Mouse (Mus musculus) adrenal gland, adult 8-10 months (tissue): Measurements from ENCODE around the gene Lrcol1. TPM values are rescaled to one million over a fixed set of nuclear protein-coding genes. Genes with fewer than 3 reads are reported as not detected.
A peak's percentile ranks its signal among the peaks of the same experiment; 100 is the strongest.

ENCODE experiments used
- DNase-seq: peaks from one replicate; pipeline ENCODE4 v3.0.0; 2022
- total RNA-seq, 4 experiments: library from RNA; stranded (reverse); gene quantifications; 2 replicates each; pipeline ENCODE4 v1.2.4; 2022

The Lrcol1 gene
- total RNA-seq, 4 experiments from 2014 or later = not detected

DNA sequence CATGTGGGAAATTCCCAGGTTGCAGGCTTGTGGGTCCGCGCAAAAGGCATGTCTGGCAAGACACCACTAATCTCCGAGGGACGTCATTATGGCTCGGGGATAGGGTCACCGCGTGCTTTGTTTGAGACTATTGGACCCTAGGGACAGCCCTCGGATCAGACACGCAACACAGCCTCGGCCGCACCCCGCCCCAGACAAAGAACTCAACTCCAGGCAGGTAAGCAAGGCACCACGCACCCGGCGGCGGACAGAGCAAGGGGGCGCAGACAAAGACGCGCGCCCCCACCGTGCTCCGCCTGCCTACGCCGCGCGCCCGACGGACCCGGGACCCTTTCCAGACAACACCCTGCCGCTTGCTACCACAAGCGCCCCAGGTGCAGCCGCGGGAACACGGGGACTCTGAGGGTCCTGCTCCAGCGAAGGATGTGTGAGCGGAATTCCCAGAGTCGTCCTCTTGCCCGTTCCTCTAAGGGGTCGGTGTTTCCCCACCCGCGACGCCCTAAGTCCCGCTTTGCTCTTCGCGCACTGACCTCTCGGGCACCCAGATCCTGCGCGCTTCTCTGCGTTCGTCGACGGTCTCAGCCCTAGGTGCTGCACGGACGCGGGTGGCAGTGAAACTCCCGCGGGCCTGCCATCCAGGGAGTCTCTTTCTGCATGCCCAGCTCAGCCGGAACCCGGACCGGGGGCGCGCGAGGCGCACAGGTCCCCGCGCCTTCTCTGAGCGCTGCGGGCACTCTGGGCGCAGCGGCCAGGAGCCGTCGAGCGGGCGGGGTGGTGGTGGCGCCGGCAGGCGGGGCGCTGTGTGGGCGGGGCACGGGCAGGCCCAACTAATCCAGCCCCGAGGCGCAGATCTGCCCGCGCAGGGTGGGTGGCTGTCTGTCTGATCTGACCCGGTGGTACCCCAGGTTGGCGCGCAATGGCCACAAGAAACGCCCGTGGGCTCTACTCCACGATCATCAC, 42.1 kb downstream of the Lrcol1 start:
- peak; percentile 48 for DNase-seq

DNA sequence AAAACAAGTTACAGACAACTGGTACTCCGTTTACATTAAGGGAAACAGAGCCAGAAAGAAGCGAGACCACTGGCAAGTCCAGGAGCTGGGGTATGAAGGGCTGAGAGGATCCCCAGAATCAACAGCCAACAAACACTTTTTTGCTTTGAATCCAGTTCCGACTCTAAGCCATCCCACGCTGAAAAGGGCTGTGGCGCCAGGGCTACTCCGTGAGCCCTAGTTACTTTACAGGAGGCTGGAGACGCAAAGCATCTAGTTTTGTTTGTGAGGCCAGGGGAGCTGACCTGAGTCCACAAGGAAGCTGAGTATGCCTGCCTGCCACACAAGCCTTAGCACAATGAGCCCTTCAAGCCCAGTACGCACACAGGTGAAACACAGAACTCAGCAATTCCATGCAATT, 42.8 kb downstream of the Lrcol1 start:
- DNase-seq = no peak

DNA sequence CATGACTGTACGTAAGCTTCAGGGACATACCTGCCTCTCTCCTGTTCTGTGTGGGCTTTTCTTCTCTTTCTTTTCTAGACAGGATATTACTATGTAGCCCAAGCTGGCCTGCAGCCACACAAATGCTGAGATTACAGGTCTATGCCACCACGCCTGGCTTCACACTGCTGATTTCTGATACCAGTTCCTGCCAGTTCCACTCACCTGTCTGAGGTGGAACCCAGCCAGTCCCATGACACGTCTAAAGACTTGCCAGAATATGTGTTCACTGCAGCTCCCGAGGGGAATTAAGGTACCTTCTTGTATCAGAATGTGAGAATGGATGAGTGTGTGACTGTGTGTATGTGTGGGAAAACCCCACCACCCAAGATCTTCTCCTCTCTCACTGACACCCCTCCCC, 46.1 kb downstream of the Lrcol1 start:
- no peak for DNase-seq

GRCm38 (mm10) chr5:110392727-110393126, 48.2 kb downstream of the Lrcol1 start:
- no peak for DNase-seq

- DNase-seq = no peak
Measured at GRCm38 (mm10) chr5:110395006-110395661, 50.6 kb downstream of the Lrcol1 start.

- no peak for DNase-seq
Measured at GRCm38 (mm10) chr5:110401101-110401500, 56.6 kb downstream of the Lrcol1 start.

- DNase-seq = no peak
Measured at GRCm38 (mm10) chr5:110402557-110402956, 58.0 kb downstream of the Lrcol1 start.

GRCm38 (mm10) chr5:110403931-110404330, 59.4 kb downstream of the Lrcol1 start:
- DNase-seq = peak; percentile 55

Other genes starting within 250 kb of the Lrcol1 start
- under 1 TPM in 3 of 4 experiments, not detected in 1; 0.10 to 0.83 (median 0.22) TPM for gene Plcxd1, start 244.8 kb upstream of the Lrcol1 start, total RNA-seq
- gene Gtpbp6, start 236.5 kb upstream of the Lrcol1 start, total RNA-seq = 10 to 100 TPM; 58.4 to 73.9 (median 65.9) TPM
- gene Zfp605, start 234.6 kb upstream of the Lrcol1 start, total RNA-seq = 1 to 10 TPM; 5.7 to 9.0 (median 7.7) TPM
- 10 to 100 TPM; 25.6 to 46.9 (median 37.0) TPM for gene Chfr, start 208.9 kb upstream of the Lrcol1 start, total RNA-seq
- gene Golga3, start 168.0 kb upstream of the Lrcol1 start, total RNA-seq = 10 to 100 TPM; 41.4 to 51.2 (median 47.0) TPM
- 10 to 100 TPM; 44.0 to 55.5 (median 52.7) TPM for gene Ankle2, start 113.7 kb upstream of the Lrcol1 start, total RNA-seq
- gene Pgam5, start 74.8 kb upstream of the Lrcol1 start, total RNA-seq = 10 to 100 TPM; 49.0 to 59.0 (median 56.8) TPM
- gene Pxmp2, start 58.5 kb upstream of the Lrcol1 start, total RNA-seq = 10 to 100 TPM in 1 of 4 experiments, 1 to 10 TPM in 3; 6.2 to 15.7 (median 9.6) TPM
- 1 to 10 TPM; 2.8 to 3.6 (median 3.1) TPM for gene Pole, start 58.4 kb upstream of the Lrcol1 start, total RNA-seq
- gene P2rx2, start 1.5 kb upstream of the Lrcol1 start, total RNA-seq = 1 to 10 TPM; 1.1 to 2.2 (median 1.5) TPM
- gene Fbrsl1, start 103.8 kb downstream of the Lrcol1 start, total RNA-seq = 10 to 100 TPM; 62.7 to 87.3 (median 75.5) TPM
- under 1 TPM; 0.14 to 0.17 (median 0.16) TPM for gene Galnt9, start 199.6 kb downstream of the Lrcol1 start, total RNA-seq